Mouse (Mus musculus): ENCODE results near the gene Eml3. TPM values are rescaled to one million over a fixed set of nuclear protein-coding genes. Genes with fewer than 3 reads are reported as not detected.

Eml3 gene
- total RNA-seq, 1 experiment from 2014 or later = 25.4 TPM

Other genes with a start within 250 kb of the Eml3 start
- gene Slc3a2, start 206.2 kb upstream of the Eml3 start, total RNA-seq (2017) = 88.1 and 113 TPM in 2 replicates
- gene Wdr74, start 193.7 kb upstream of the Eml3 start, total RNA-seq (2017) = 58.5 and 90.9 TPM in 2 replicates
- not detected in 2 replicates for gene 1700092M07Rik, start 188.8 kb upstream of the Eml3 start, total RNA-seq (2017)
- 90.9 and 120 TPM in 2 replicates for gene Stx5a, start 188.1 kb upstream of the Eml3 start, total RNA-seq (2017)
- gene Nxf1, start 172.5 kb upstream of the Eml3 start, total RNA-seq (2017) = 87.8 and 104 TPM in 2 replicates
- 22.0 and 51.0 TPM in 2 replicates for gene Tmem223, start 158.6 kb upstream of the Eml3 start, total RNA-seq (2017)
- gene Tmem179b, start 155.1 kb upstream of the Eml3 start, total RNA-seq (2017) = 35.0 and 65.5 TPM in 2 replicates
- 12.3 and 15.6 TPM in 2 replicates for gene Taf6l, start 143.1 kb upstream of the Eml3 start, total RNA-seq (2017)
- gene Polr2g, start 131.0 kb upstream of the Eml3 start, total RNA-seq (2017) = 58.9 and 69.7 TPM in 2 replicates
- gene Zbtb3, start 127.0 kb upstream of the Eml3 start, total RNA-seq (2017) = 1.1 and 3.7 TPM in 2 replicates
- 61.0 and 83.7 TPM in 2 replicates for gene Ttc9c, start 110.2 kb upstream of the Eml3 start, total RNA-seq (2017)
- gene Hnrnpul2, start 109.5 kb upstream of the Eml3 start, total RNA-seq (2017) = 67.9 and 104 TPM in 2 replicates
- not detected in 2 replicates for gene AC129217.1, start 99.8 kb upstream of the Eml3 start, total RNA-seq (2017)
- 49.6 and 52.7 TPM in 2 replicates for gene Bscl2, start 92.1 kb upstream of the Eml3 start, total RNA-seq (2017)
- 0.38 TPM in 1 of 2 replicates, not detected in the other for gene Gng3, start 90.4 kb upstream of the Eml3 start, total RNA-seq (2017)
- not detected in 2 replicates for gene Lrrn4cl, start 78.8 kb upstream of the Eml3 start, total RNA-seq (2017)
- 174 and 180 TPM in 2 replicates for gene Ubxn1, start 58.1 kb upstream of the Eml3 start, total RNA-seq (2017)
- 117 and 118 TPM in 2 replicates for gene Uqcc3, start 48.6 kb upstream of the Eml3 start, total RNA-seq (2017)
- gene Lbhd1, start 45.8 kb upstream of the Eml3 start, total RNA-seq (2017) = 5.8 and 26.3 TPM in 2 replicates
- not detected in 2 replicates for gene Gm49403, start 45.6 kb upstream of the Eml3 start, total RNA-seq (2017)
- gene 1810009A15Rik, start 40.7 kb upstream of the Eml3 start, total RNA-seq (2017) = 43.8 and 69.3 TPM in 2 replicates
- gene Gm49416, start 40.6 kb upstream of the Eml3 start, total RNA-seq (2017) = not detected in 2 replicates
- gene Ints5, start 36.5 kb upstream of the Eml3 start, total RNA-seq (2017) = 10.9 and 13.2 TPM in 2 replicates
- gene Ganab, start 31.5 kb upstream of the Eml3 start, total RNA-seq (2017) = 70.1 and 70.6 TPM in 2 replicates
- gene B3gat3, start 9.2 kb upstream of the Eml3 start, total RNA-seq (2017) = 17.2 and 26.8 TPM in 2 replicates
- 2.1 and 3.1 TPM in 2 replicates for gene Rom1, start 196 bp upstream of the Eml3 start, total RNA-seq (2017)
- 148 and 167 TPM in 2 replicates for gene Mta2, start 12.3 kb downstream of the Eml3 start, total RNA-seq (2017)
- 23.2 and 25.3 TPM in 2 replicates for gene Tut1, start 24.3 kb downstream of the Eml3 start, total RNA-seq (2017)
- 700 and 731 TPM in 2 replicates for gene Eef1g, start 37.5 kb downstream of the Eml3 start, total RNA-seq (2017)
- 28.0 and 41.8 TPM in 2 replicates for gene Ahnak, start 59.7 kb downstream of the Eml3 start, total RNA-seq (2017)
- not detected in 2 replicates for gene Scgb1a1, start 158.4 kb downstream of the Eml3 start, total RNA-seq (2017)
- gene Asrgl1, start 206.1 kb downstream of the Eml3 start, total RNA-seq (2017) = 35.4 TPM in 2 replicates

All from hematopoietic stem cell, adult 5-6 weeks (primary cell).